Mouse (Mus musculus) midbrain, embryonic 12.5 days (tissue): ENCODE measurements around the gene Olfr1093. TPM values are rescaled to one million over a fixed set of nuclear protein-coding genes. Genes with fewer than 3 reads are reported as not detected.

Source experiments
- ATAC-seq: fragments of 200-750 bp; cut with Nextera tagmentation; 2 replicates; pipeline ENCODE4 v1.8.0; 2017; ENCODE audit warnings: low read depth, moderate TSS enrichment, moderate library complexity; ENCODE audit not compliant: low FRiP score
- H3K27ac ChIP-seq: fragments of 300-500 bp; sonication (generic); replicated peaks from 2 replicates; pipeline ENCODE4 v1.5.1; 2016; ENCODE audit warnings: mild to moderate bottlenecking
- H3K27me3 ChIP-seq: fragments of 300-500 bp; sonication (generic); 2 replicates; pipeline ENCODE4 v1.6.1; 2016; ENCODE audit warnings: mild to moderate bottlenecking
- H3K36me3 ChIP-seq: fragments of 300-500 bp; sonication (generic); 2 replicates; pipeline ENCODE4 v1.6.1; 2016
- H3K4me1 ChIP-seq: fragments of 300-500 bp; sonication (generic); 2 replicates; pipeline ENCODE4 v1.6.1; 2016
- H3K4me2 ChIP-seq: fragments of 300-500 bp; sonication (generic); replicated peaks from 2 replicates; pipeline ENCODE4 v1.6.1; 2016; ENCODE audit warnings: mild to moderate bottlenecking, moderate library complexity
- H3K4me3 ChIP-seq: fragments of 300-500 bp; sonication (generic); 2 replicates; pipeline ENCODE4 v1.5.1; 2016; ENCODE audit warnings: mild to moderate bottlenecking
- H3K9ac ChIP-seq: fragments of 300-500 bp; sonication (generic); replicated peaks from 2 replicates; pipeline ENCODE4 v1.6.1; 2016; ENCODE audit warnings: mild to moderate bottlenecking, moderate library complexity
- H3K9me3 ChIP-seq: fragments of 300-500 bp; sonication (generic); 2 replicates; pipeline ENCODE4 v1.6.1; 2016; ENCODE audit warnings: mild to moderate bottlenecking
- WGBS: fragments of 180-500 bp; shearing (Covaris S2); methylation state at CpG from one replicate; pipeline ENCODE4 v1.1.7; 2016; 5-methylcytosine and 5-hydroxymethylcytosine counted together
- polyA plus RNA-seq: library from polyadenylated mRNA; unstranded; fragments of >200 nt; fragmentation: Nextera tagmentation; extraction: Ambion mirVana; gene quantifications from 2 replicates; pipeline ENCODE4 v1.2.1, GENCODE M21; 2016

Gene Olfr1093
- not detected in 2 replicates for polyA plus RNA-seq

GRCm38 (mm10) chr2:86782179-86782578, at the start of gene Olfr1093:
Olfr1093 (plus strand) TSS chr2:86782479.
- Histone ChIP-seq H3K4me1 (no peaks in the 10 kb centered on the region), H3K4me2 (no peak within 1 kb of the TSS), H3K27me3 (no peaks in the 10 kb centered on the region), H3K27ac (no peak within 1 kb of the TSS), H3K36me3 (no peaks in the 10 kb centered on the region), H3K9me3 (no peaks in the 10 kb centered on the region), H3K4me3 (no peak within 1 kb of the TSS), H3K9ac (no peak within 1 kb of the TSS)
- WGBS, result 79% methylated on average over 2 of the region's 2 CpGs
- ATAC-seq, result no peak

- no peak within 1 kb of the TSS for H3K27ac ChIP-seq
- no peaks in the 10 kb centered on the region for H3K36me3 ChIP-seq
- no peak within 1 kb of the TSS for H3K9ac ChIP-seq
- ATAC-seq, result no peak
- H3K27me3 ChIP-seq, result no peaks in the 10 kb centered on the region
- no peak within 1 kb of the TSS for H3K4me3 ChIP-seq
- H3K4me1 ChIP-seq, result no peaks in the 10 kb centered on the region
- H3K9me3 ChIP-seq, result no peaks in the 10 kb centered on the region
- H3K4me2 ChIP-seq, result no peak within 1 kb of the TSS
Measured at GRCm38 (mm10) chr2:86733601-86734000, 48.7 kb upstream of the Olfr1093 start, which contains the start of gene Olfr1089. Olfr1089 (minus strand) TSS chr2:86733701.

GRCm38 (mm10) chr2:86758893-86759292, 23.4 kb upstream of the Olfr1093 start, which contains the start of gene Olfr1090:
Olfr1090 (minus strand) TSS chr2:86758993.
- Histone ChIP-seq H3K27ac (no peak within 1 kb of the TSS), H3K4me2 (no peak within 1 kb of the TSS), H3K27me3 (no peaks in the 10 kb centered on the region), H3K36me3 (no peaks in the 10 kb centered on the region), H3K9ac (no peak within 1 kb of the TSS), H3K4me1 (no peaks in the 10 kb centered on the region), H3K4me3 (no peak within 1 kb of the TSS), H3K9me3 (no peaks in the 10 kb centered on the region)
- WGBS, result 93% methylated on average over 1 of the region's 1 CpGs
- no peak for ATAC-seq

- H3K4me2 ChIP-seq, result no peak overlapping the region
- no peaks in the 10 kb centered on the region for H3K27me3 ChIP-seq
- H3K27ac ChIP-seq, result no peak overlapping the region
- H3K9ac ChIP-seq, result no peak overlapping the region
- 91% methylated on average over 6 of the region's 6 CpGs for WGBS
- no peaks in the 10 kb centered on the region for H3K36me3 ChIP-seq
- H3K9me3 ChIP-seq, result no peaks in the 10 kb centered on the region
- H3K4me3 ChIP-seq, result no peak overlapping the region
- H3K4me1 ChIP-seq, result no peaks in the 10 kb centered on the region
- ATAC-seq, result no peak
Measured at GRCm38 (mm10) chr2:86761050-86761449, 21.2 kb upstream of the Olfr1093 start.

- Histone ChIP-seq H3K9me3 (no peaks in the 10 kb centered on the region), H3K27ac (no peak within 1 kb of the TSS), H3K27me3 (no peaks in the 10 kb centered on the region), H3K4me1 (no peaks in the 10 kb centered on the region), H3K36me3 (no peaks in the 10 kb centered on the region), H3K4me3 (no peak within 1 kb of the TSS), H3K9ac (no peak within 1 kb of the TSS), H3K4me2 (no peak within 1 kb of the TSS)
- ATAC-seq, result no peak
Measured at GRCm38 (mm10) chr2:86809918-86810317, 27.6 kb downstream of the Olfr1093 start, which contains the start of gene Olfr141. Olfr141 (minus strand) TSS chr2:86810018.

- no peaks in the 10 kb centered on the region for H3K36me3 ChIP-seq
Measured at GRCm38 (mm10) chr2:86824363-86824762, 42.1 kb downstream of the Olfr1093 start, which contains the start of gene Olfr1094. Olfr1094 (plus strand) TSS chr2:86824663.

More at GRCm38 (mm10) chr2:86824363-86824762, 42.1 kb downstream of the Olfr1093 start, which contains the start of gene Olfr1094:
- no peak within 1 kb of the TSS for H3K4me2 ChIP-seq
- no peak within 1 kb of the TSS for H3K27ac ChIP-seq
- H3K4me3 ChIP-seq, result no peak within 1 kb of the TSS
- H3K9me3 ChIP-seq, result no peaks in the 10 kb centered on the region
- no peak within 1 kb of the TSS for H3K9ac ChIP-seq
- no peaks in the 10 kb centered on the region for H3K4me1 ChIP-seq
- ATAC-seq, result no peak
- H3K27me3 ChIP-seq, result no peaks in the 10 kb centered on the region

Other genes starting within 250 kb of the Olfr1093 start
- gene Olfr1079, start 240.0 kb upstream of the Olfr1093 start, polyA plus RNA-seq, result not detected in 2 replicates
- gene Olfr1080, start 224.2 kb upstream of the Olfr1093 start, polyA plus RNA-seq, result not detected in 2 replicates
- gene Olfr1082, start 183.5 kb upstream of the Olfr1093 start, polyA plus RNA-seq, result not detected in 2 replicates
- gene Olfr1084, start 142.8 kb upstream of the Olfr1093 start, polyA plus RNA-seq, result not detected in 2 replicates
- not detected in 2 replicates for gene Olfr1085, start 120.5 kb upstream of the Olfr1093 start, polyA plus RNA-seq
- gene Olfr1086, start 102.4 kb upstream of the Olfr1093 start, polyA plus RNA-seq, result not detected in 2 replicates
- gene Olfr1087, start 84.1 kb upstream of the Olfr1093 start, polyA plus RNA-seq, result not detected in 2 replicates
- not detected in 2 replicates for gene Olfr1089, start 48.8 kb upstream of the Olfr1093 start, polyA plus RNA-seq
- gene Olfr1090, start 23.5 kb upstream of the Olfr1093 start, polyA plus RNA-seq, result not detected in 2 replicates
- gene Olfr141, start 27.5 kb downstream of the Olfr1093 start, polyA plus RNA-seq, result not detected in 2 replicates
- gene Olfr1094, start 42.2 kb downstream of the Olfr1093 start, polyA plus RNA-seq, result not detected in 2 replicates
- gene Olfr1095, start 69.2 kb downstream of the Olfr1093 start, polyA plus RNA-seq, result not detected in 2 replicates
- not detected in 2 replicates for gene Gm13723, start 92.3 kb downstream of the Olfr1093 start, polyA plus RNA-seq
- gene Olfr1097, start 109.7 kb downstream of the Olfr1093 start, polyA plus RNA-seq, result not detected in 2 replicates
- gene Olfr1098, start 142.1 kb downstream of the Olfr1093 start, polyA plus RNA-seq, result not detected in 2 replicates
- not detected in 2 replicates for gene Olfr1099, start 178.2 kb downstream of the Olfr1093 start, polyA plus RNA-seq
- not detected in 2 replicates for gene Olfr1100, start 197.5 kb downstream of the Olfr1093 start, polyA plus RNA-seq
- gene Olfr1101, start 208.7 kb downstream of the Olfr1093 start, polyA plus RNA-seq, result not detected in 2 replicates
- not detected in 2 replicates for gene Olfr1102, start 215.9 kb downstream of the Olfr1093 start, polyA plus RNA-seq
- not detected in 2 replicates for gene Olfr1104, start 244.6 kb downstream of the Olfr1093 start, polyA plus RNA-seq